Mouse (Mus musculus): ENCODE data around the gene Siah3.
A peak's percentile ranks its signal among the peaks of the same experiment; 100 is the strongest.

The Siah3 gene

DNA sequence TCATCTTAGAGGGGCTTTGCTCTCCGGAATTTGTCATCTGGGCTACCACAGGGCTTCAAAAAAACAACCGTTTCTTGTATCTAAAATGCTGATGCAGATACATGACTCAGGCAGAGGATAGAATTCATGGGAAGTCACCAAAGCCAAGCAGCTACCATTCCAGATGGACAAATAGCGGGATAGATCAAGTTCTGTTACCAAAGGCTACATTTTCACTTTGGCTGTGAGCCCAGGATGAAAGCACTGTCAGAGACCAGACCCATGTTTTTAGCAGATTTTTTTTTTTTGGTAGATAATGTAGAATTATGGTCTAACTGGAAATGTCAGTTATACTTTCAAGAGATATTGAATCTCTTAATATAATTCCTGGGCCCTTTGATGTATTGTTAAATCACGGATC is 7.4 kb downstream of the Siah3 start:
- DNase-seq (ENCODE audit: low read depth, low spot score) = peak; percentile 5

- no peak for DNase-seq (ENCODE audit: low read depth, low spot score)
These were observed 13.2 kb downstream of the Siah3 start for GRCm38 (mm10) chr14:75468941-75469340.

- peak; percentile 28 for DNase-seq (ENCODE audit: low read depth, low spot score)
These were observed 17.5 kb downstream of the Siah3 start for GRCm38 (mm10) chr14:75473061-75473930.

- DNase-seq (ENCODE audit: low read depth, low spot score) = no peak
These were observed 20.1 kb downstream of the Siah3 start for GRCm38 (mm10) chr14:75475887-75476286.

GRCm38 (mm10) chr14:75482231-75483175 is 26.7 kb downstream of the Siah3 start:
- no peak for DNase-seq (ENCODE audit: low read depth, low spot score)

DNA sequence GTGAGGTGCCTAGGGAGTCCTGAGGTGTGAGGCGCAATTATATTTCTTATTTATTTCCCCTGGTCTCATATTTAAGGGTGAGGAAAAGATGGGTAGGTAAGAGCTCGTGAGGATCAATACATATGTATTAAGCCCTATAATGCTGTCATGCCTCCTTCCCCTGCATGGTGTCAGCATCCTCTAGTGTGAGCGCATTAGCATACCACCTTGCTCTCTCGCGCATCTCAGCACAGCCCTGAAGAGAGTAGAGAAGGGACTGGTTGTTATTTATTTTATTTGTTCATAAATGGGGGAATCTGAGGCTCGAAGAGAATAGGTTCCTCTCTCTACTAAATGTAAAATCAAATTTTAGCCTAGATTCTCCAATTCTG is 27.4 kb downstream of the Siah3 start:
- no peak for DNase-seq (ENCODE audit: low read depth, low spot score)

DNA sequence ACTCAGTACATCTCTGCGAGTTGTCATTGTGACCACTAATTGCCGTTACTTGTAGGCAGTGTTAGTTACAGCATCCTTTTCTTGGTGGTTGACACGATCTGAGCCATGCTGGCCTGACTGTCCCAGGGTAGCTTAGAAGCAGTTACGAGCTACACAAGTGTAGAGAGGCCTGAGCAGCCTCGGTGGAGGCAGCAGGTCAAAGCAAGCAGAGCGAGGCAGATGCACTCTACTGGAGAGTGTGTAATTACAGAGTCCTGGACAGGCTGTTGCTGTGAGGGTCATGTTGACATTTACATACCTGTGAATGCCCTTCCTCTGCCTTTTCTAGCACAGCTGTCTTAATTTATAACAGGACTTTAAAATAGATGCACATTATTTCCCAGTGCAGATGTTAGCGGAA is 32.1 kb downstream of the Siah3 start:
- no peak for DNase-seq (ENCODE audit: low read depth, low spot score)

GRCm38 (mm10) chr14:75493555-75494194 is 37.9 kb downstream of the Siah3 start:
- no peak for DNase-seq (ENCODE audit: low read depth, low spot score)

DNA sequence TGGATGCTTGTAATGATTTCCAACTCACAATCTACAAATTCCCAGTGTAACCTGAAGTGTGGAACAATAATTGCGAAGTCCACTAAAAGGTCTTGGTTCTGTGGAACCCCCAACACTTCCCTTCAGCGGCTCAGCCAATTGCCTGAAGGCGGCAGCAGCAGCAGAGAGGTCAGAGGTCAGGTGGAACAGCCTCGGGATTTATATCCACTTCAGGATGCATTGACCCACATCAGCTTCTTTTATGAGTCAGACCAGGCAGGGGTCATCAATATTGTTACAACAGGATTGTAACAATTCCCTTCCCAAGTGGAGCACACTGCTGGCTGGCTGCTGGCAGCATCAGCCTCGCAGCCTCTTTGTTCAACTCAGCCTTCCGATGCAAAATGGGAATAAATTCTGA is 39.1 kb downstream of the Siah3 start:
- DNase-seq (ENCODE audit: low read depth, low spot score) = no peak

DNA sequence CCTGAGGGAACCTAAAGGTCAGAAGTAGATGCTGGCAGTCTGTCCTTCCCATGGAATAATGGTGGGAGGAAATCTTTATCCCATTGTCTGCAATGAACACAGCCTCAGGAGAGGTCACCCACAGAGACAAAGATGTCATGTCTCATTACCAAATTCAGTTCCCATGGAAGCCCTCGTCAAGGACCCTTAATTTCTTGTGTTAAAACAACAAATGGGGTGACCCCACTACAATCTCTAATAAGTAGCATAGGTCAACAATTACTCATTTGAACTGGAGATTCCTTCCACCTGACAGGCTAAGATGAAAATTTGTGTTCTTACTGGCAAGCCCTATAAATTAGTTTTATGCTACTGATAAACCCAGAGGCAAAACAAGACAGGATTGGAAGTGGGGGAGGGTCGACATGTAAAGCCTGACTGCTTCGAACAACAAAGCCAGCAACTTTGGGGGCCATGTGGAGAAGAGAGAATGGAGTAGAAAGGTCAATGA is 45.8 kb downstream of the Siah3 start:
- DNase-seq (ENCODE audit: low read depth, low spot score) = no peak

DNA sequence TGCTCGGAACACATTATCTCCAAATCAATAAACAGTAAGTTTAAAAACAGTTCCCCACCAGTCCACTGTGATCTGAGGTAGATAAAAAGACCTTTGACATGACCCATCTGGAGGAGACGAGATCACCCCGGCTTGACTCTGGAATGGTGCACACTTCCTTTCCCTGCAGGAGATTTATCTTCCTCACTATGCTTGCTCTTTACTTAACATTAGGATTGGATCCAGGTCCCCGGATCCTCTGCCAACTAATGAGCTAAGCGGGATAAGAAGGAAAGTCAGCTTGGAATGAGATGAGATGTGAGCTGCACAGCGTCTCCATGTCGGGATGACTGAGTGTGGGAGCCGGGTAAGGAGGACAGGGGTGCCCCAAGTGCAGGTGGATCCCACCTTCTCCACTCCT is 46.7 kb downstream of the Siah3 start:
- DNase-seq (ENCODE audit: low read depth, low spot score) = no peak

GRCm38 (mm10) chr14:75504255-75504654 is 48.5 kb downstream of the Siah3 start:
- DNase-seq (ENCODE audit: low read depth, low spot score) = no peak

GRCm38 (mm10) chr14:75505126-75505840 is 49.5 kb downstream of the Siah3 start:
- no peak for DNase-seq (ENCODE audit: low read depth, low spot score)

- no peak for DNase-seq (ENCODE audit: low read depth, low spot score)
These were observed 50.5 kb downstream of the Siah3 start for GRCm38 (mm10) chr14:75506246-75506645.

- no peak for DNase-seq (ENCODE audit: low read depth, low spot score)
These were observed 54.3 kb downstream of the Siah3 start for GRCm38 (mm10) chr14:75510125-75510524.

DNA sequence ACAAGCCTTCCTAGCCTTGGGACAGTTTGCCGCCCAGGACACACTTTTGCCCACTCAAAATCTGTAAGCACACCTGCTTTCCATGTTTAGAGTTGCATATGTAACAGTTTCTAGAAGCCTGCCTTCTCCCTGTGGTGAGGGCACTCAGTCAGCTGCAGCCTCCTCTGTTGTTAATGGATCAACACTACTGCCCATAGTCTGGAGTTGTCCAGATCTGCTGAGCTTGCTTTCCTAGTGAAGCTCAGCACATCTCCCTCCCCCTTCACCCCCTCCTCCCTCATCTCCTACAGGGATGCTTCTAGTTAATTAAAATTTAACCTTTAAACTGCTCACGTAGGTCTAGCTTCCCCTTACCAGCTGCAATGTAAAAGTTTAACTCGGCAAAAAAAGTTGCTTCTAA is 57.2 kb downstream of the Siah3 start:
- no peak for DNase-seq (ENCODE audit: low read depth, low spot score)

DNA sequence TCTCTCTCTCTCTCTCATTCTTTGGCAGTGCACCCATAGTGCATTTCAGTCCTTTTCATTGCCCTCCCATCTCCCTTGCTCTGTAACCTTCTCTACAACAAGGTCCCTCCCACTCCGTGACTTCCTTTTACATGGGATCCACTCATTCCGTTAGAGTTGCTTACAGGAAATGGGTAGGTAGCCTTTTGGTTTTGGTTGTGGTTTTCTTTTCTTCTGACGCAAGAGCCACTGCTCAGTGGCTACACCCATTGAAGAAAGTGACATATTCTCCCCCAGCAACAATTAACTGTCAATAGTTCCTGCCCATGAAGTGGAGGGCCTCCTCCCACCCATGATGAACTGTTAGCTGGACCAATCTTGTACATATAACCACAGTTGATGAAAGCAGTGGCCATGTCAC is 60.4 kb downstream of the Siah3 start:
- no peak for DNase-seq (ENCODE audit: low read depth, low spot score)

DNA sequence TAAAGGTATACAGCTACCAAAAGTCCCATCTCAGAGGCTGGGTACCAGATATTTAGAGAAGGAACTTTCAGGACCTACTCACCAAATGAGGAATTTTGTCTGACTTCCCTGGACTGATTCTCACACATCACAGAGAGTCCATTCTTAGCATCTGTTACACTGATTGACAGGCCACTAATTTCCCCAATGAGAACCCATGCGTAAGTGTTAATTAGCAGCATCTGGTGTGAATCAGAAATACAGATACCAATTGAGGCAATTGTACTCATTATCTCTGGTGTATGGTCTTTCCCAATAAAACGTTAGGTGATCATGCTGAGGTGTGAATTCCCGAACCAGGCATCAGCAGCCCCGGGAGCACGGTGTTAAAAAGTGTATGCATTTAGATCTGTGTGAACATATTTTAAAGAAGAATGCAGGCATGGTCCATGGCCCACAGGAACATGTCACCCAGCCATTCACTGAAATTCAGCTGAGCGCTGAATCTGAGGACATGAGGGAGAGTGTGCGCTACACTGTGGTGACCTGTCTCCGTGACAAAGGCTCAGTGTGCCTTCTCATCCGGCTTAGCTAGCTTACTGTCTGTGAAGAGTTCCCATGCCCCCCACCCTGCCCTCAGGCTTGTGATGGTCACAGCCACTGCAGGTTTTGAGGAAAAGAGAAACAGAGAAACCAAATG is 61.3 kb downstream of the Siah3 start:
- no peak for DNase-seq (ENCODE audit: low read depth, low spot score)

- DNase-seq (ENCODE audit: low read depth, low spot score) = no peak
These were observed 62.6 kb downstream of the Siah3 start for GRCm38 (mm10) chr14:75518196-75518887.

DNA sequence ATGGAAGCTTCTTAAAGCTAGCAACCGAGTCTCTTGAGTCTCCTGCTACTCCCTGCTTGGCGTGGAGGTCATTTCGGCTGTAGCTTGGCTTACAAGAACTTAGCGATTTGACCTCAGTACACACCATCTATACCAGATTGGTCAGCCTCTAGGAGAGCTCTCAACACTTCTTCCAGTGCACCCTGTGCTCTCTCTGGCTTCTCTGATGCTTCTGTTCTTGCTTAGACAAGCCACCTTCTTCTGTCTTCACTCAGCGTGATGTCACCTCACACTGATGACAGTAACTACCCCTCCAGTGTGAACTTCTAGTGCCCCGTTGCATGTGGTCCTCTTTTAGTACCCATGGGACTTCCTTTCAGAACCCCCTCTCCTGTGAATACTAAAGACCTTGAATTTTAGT is 63.1 kb downstream of the Siah3 start:
- DNase-seq (ENCODE audit: low read depth, low spot score) = no peak

Data from 3T3-L1 (cell line).